Mouse (Mus musculus) heart, adult 2 months (tissue): ENCODE data around the gene Nup107. TPM values are rescaled to one million over a fixed set of nuclear protein-coding genes. Genes with fewer than 3 reads are reported as not detected.

Source experiments
- DNase-seq, 2 experiments: peaks; one replicate each; pipeline ENCODE4 v3.0.0; 2021
- H3K27ac ChIP-seq: fragments of 200-600 bp; 2 replicates; pipeline ENCODE4 v1.8.1; 2022
- H3K27me3 ChIP-seq: fragments of 200-500 bp; 2 replicates; pipeline ENCODE4 v1.6.1; 2012; ENCODE audit warnings: mild to moderate bottlenecking, low read length, inconsistent platforms, mixed read lengths; ENCODE audit not compliant: control insufficient read depth, insufficient read depth
- H3K36me3 ChIP-seq: fragments of 200-500 bp; 2 replicates; pipeline ENCODE4 v1.6.1; 2012; ENCODE audit warnings: low read length, inconsistent platforms; ENCODE audit not compliant: control insufficient read depth, insufficient read depth
- H3K4me1 ChIP-seq: fragments of 200-500 bp; 2 replicates; pipeline ENCODE4 v1.6.1; 2011; ENCODE audit warnings: low read length; ENCODE audit not compliant: control insufficient read depth, insufficient read depth
- H3K4me3 ChIP-seq: fragments of 200-600 bp; 2 replicates; pipeline ENCODE4 v1.8.1; 2022
- H3K79me2 ChIP-seq: fragments of 200-500 bp; replicated peaks from 2 replicates; pipeline ENCODE4 v1.6.1; 2012; ENCODE audit warnings: mild to moderate bottlenecking, inconsistent platforms, low read length, moderate library complexity, mixed read lengths; ENCODE audit not compliant: control insufficient read depth, insufficient read depth
- H3K9ac ChIP-seq: fragments of 200-500 bp; 2 replicates; pipeline ENCODE4 v1.6.1; 2012; ENCODE audit warnings: low read depth, mild to moderate bottlenecking, control low read depth, inconsistent platforms, low read length, mixed read lengths
- CTCF ChIP-seq: fragments of 200-600 bp; IDR thresholded peaks from 2 replicates; pipeline ENCODE4 v1.8.1; 2022; ENCODE audit warnings: antibody characterized with exemption, mild to moderate bottlenecking, moderate library complexity
- EP300 ChIP-seq: fragments of 200-500 bp; IDR thresholded peaks from 2 replicates; pipeline ENCODE4 v1.6.1; 2011; ENCODE audit warnings: low read depth, low read length, control low read depth; ENCODE audit not compliant: insufficient read depth
- POLR2A ChIP-seq: fragments of 200-500 bp; IDR thresholded peaks from 2 replicates; pipeline ENCODE4 v1.6.1; 2011; ENCODE audit warnings: mild to moderate bottlenecking, low read depth, low read length, control low read depth; ENCODE audit not compliant: insufficient read depth
- WGBS: fragments of 180-500 bp; shearing (Covaris S2); methylation state at CpG from one replicate; pipeline ENCODE4 v1.1.7; 2018; 5-methylcytosine and 5-hydroxymethylcytosine counted together
- intact Hi-C: fragments of 180-260 bp; cut with DNase I; formaldehyde crosslinking; loops from one replicate; pipeline ENCODE4 v1.15.1; 2025
- long read RNA-seq: library from polyadenylated mRNA; stranded (forward); transcript quantifications from one replicate; pipeline ENCODE4 v2.0.0, GENCODE M21; 2021
- polyA plus RNA-seq: library from polyadenylated mRNA; depleted of rRNA; stranded (reverse); fragments of >200 nt; gene quantifications from 2 replicates; pipeline ENCODE4 v1.2.3, GENCODE M21; 2012; rRNA removed
- total RNA-seq, 2 experiments: library from RNA; stranded (reverse); gene quantifications; 2 replicates each; pipeline ENCODE4 v1.2.3; 2021

Nup107 gene
- total RNA-seq (1 to 10 TPM; 7.0 to 8.6 TPM), polyA plus RNA-seq (4.9 and 6.7 TPM in 2 replicates)
- long read RNA-seq, transcript Nup107-201 (28 exons, 3,114 nt), result major isoform, 10 of 14 reads
- long read RNA-seq, partial matches to known transcripts, result 2 of 14 reads
- long read RNA-seq, other reads (novel, unspliced or antisense), result 2 of 14 reads

DNA sequence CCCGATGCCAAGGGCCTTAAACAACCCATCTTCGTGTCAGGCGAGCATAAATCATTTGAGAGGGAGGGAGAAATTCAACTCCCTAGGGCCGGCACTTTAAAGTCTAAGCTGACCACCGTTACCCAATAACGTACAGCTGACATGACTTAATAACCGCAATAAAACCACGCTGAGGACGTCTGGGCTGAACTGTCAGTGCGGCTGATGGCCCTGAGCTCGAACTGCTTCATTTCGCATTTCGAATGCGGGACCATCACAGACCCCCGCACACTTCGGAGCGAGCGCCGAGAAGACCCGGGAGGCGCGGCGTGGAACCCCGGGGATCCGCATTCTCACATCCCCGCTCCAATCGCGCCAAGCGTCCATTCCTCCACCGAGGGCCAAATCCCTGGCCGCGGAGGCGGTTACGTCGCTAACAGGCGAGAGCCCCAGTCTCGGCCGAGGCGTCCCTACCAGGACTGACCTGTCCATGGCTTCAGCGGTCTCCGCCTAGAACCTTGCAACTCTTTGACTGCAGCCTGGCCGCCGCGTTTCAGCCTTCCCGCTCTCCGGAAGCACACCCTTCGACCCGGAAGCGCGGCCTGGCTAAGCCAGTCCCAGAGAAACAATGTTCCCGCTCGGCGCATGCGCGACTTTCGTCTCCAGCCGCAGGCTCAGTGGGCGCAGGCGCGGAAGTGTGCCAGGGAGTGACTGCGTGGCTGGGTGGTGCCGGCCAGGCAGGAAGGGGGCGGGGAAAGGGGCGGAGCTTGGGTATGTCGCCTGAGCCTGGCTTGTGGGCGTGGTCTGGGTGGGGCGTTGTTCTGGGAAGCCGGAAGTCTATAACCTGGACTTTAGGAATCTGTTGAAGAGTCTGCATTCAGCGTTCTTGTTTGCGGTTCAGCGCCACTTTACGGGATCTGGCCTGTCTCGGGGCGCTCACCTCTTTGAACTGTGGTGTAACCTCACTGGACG, at the start of gene Nup107:
Gene Nup107 (minus strand): TSS at position 565 of the 951 bp plus-strand sequence.
- WGBS, result under 1% methylated on average over 75 of the region's 75 CpGs
- intact Hi-C loops, result loop anchor here (2.0 kb wide), 3 partner anchors 52 to 318 kb away; no protein-coding TSS in a partner anchor
- Histone ChIP-seq H3K27me3 (no peaks in the 10 kb centered on the region), H3K27ac (peak within 1 kb of the TSS; percentile 87), H3K36me3 (no peaks in the 10 kb centered on the region), H3K79me2 (peaks cover 2% of the 10 kb centered on the region), H3K4me3 (peak within 1 kb of the TSS; percentile 65), H3K4me1 (no peaks in the 10 kb centered on the region), H3K9ac (peak within 1 kb of the TSS; percentile 74)
- peak; percentile 100 for DNase-seq
- TF ChIP-seq POLR2A (peak; percentile 88), EP300 (peak; percentile 61; the same call in 1 of the 2 replicates), CTCF (no peak)

DNA sequence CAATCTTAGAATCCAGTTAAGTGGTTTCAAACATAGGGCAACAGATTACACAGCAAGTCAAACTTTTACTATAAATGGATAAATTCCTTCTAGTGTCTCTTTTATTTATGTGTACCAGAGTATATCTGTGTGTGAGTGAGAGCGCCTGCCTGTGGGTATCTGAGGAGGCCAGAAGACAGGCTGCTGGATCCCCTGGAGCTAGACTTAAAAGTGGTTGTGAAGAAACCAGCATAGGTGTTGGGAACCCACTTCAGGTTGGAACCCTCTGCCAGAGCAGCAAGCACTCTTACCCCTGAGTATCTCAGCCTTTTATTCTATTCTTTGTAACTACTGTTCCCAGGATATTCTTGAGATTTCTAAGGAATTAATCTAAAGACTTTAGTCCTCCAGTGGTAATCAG, 49.3 kb upstream of the Nup107 start:
- H3K27ac ChIP-seq, result no peak overlapping the region
- 69% methylated on average over 1 of the region's 1 CpGs for WGBS
- H3K36me3 ChIP-seq, result peaks cover 38% of the 10 kb centered on the region
- no peaks in the 10 kb centered on the region for H3K27me3 ChIP-seq
- intact Hi-C loops, result loop anchor here (2.0 kb wide), 1 partner anchor 13 kb away; no protein-coding TSS in a partner anchor
- H3K4me1 ChIP-seq, result peaks cover 20% of the 10 kb centered on the region
- H3K9ac ChIP-seq, result no peak overlapping the region
- no peak for DNase-seq
- no peak overlapping the region for H3K4me3 ChIP-seq
- TF ChIP-seq EP300 (no peak), POLR2A (no peak), CTCF (no peak)
- peaks cover 8% of the 10 kb centered on the region for H3K79me2 ChIP-seq

DNA sequence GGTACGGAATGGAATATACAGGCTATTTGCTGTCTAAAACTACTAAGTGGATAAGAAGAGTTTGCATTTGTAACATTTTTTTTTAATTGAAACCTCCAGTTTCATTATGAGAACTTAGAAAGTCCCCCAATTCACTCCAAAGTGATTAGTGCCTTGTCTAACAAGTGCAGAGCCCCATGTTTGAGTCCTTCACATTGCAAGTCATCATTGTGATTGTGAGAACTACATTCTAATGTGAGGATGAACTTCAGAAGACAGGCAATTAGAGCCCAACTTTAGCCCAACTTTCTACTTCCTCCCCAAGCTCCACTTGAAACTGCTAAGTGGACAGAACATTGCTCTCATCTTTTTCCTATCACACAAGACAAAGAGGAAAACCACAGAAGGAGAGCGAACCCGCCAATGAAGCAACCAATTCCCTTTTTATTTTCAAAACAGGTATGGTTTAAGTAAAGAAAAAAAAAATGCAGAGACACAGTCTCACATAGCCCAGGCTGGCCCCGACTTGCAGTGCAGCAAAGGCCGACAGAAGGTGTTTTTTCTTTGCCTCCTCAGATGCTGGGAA, 48.0 kb upstream of the Nup107 start:
- Histone ChIP-seq H3K9ac (no peak overlapping the region), H3K27me3 (no peaks in the 10 kb centered on the region), H3K4me1 (peaks cover 23% of the 10 kb centered on the region), H3K27ac (no peak overlapping the region), H3K4me3 (no peak overlapping the region), H3K36me3 (peaks cover 40% of the 10 kb centered on the region), H3K79me2 (peaks cover 12% of the 10 kb centered on the region)
- WGBS, result 62% methylated on average over 5 of the region's 5 CpGs
- intact Hi-C loops, result no loop called here
- TF ChIP-seq POLR2A (no peak), EP300 (no peak), CTCF (no peak)
- no peak for DNase-seq

GRCm38 (mm10) chr10:117839737-117840136, 47.2 kb upstream of the Nup107 start:
- WGBS, result 38% methylated on average over 3 of the region's 3 CpGs

GRCm38 (mm10) chr10:117838924-117839323, 46.4 kb upstream of the Nup107 start:
- intact Hi-C loops, result no loop called here
- Histone ChIP-seq H3K4me3 (no peak overlapping the region), H3K27me3 (no peaks in the 10 kb centered on the region), H3K79me2 (peaks cover 12% of the 10 kb centered on the region), H3K9ac (no peak overlapping the region), H3K36me3 (peaks cover 47% of the 10 kb centered on the region), H3K4me1 (peaks cover 29% of the 10 kb centered on the region), H3K27ac (no peak overlapping the region)
- TF ChIP-seq POLR2A, result no peak
- peak; percentile 48 for TF ChIP-seq CTCF
- TF ChIP-seq EP300, result no peak
- WGBS, result 79% methylated on average over 3 of the region's 3 CpGs
- no peak for DNase-seq

More at GRCm38 (mm10) chr10:117839737-117840136, 47.2 kb upstream of the Nup107 start:
- no peak overlapping the region; the same call in 1 of the 2 replicates for H3K27ac ChIP-seq
- peaks cover 43% of the 10 kb centered on the region for H3K36me3 ChIP-seq
- no peak overlapping the region for H3K9ac ChIP-seq
- H3K4me3 ChIP-seq, result peak overlapping the region; percentile 5; the same call in 1 of the 2 replicates
- H3K27me3 ChIP-seq, result no peaks in the 10 kb centered on the region
- peaks cover 12% of the 10 kb centered on the region for H3K79me2 ChIP-seq
- intact Hi-C loops, result no loop called here
- DNase-seq, result no peak
- no peak for TF ChIP-seq POLR2A
- no peak for TF ChIP-seq EP300
- no peak for TF ChIP-seq CTCF
- H3K4me1 ChIP-seq, result peaks cover 26% of the 10 kb centered on the region
